Mouse (Mus musculus) CD4-positive helper T cell, adult 2 months (primary cell): ENCODE results near the gene Pon2.
A peak's percentile ranks its signal among the peaks of the same experiment; 100 is the strongest.
"Not testable (repeated sequence)": the region's sequence is repeated elsewhere in the genome, so short reads cannot be mapped to it uniquely, and the experiment has no call there.

Experiments used
- DNase-seq: peaks from one replicate; pipeline ENCODE4 v3.0.0-alpha.2; 2012; ENCODE audit warnings: low read depth, missing footprints, low spot score

Pon2 gene

GRCm38 (mm10) chr6:5298092-5298554 is at the start of gene Pon2:
Pon2 (minus strand) TSS chr6:5298455.
- peak; percentile 90 for DNase-seq

DNA sequence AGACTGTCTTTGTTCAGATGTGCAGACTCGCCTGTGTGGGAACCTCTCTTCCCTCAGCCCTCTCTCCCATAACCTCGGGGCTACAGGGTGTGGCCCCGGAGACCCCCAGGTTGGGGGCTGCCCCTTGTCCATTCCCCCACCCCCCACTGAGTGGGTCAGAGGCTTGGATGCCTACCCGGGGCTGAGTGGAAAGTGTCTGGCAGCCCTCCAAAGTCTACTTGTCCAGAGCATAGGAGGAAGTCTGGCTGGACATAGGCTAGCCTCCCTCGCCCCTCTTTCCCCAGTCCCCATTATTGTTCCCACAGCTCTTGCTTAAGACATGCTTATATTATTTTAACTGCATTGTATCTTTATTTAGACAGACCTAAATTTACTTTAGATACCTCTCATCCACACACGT is 46.0 kb upstream of the Pon2 start:
- no peak for DNase-seq

GRCm38 (mm10) chr6:5339283-5339682 is 41.0 kb upstream of the Pon2 start:
- not testable (repeated sequence) for DNase-seq

DNA sequence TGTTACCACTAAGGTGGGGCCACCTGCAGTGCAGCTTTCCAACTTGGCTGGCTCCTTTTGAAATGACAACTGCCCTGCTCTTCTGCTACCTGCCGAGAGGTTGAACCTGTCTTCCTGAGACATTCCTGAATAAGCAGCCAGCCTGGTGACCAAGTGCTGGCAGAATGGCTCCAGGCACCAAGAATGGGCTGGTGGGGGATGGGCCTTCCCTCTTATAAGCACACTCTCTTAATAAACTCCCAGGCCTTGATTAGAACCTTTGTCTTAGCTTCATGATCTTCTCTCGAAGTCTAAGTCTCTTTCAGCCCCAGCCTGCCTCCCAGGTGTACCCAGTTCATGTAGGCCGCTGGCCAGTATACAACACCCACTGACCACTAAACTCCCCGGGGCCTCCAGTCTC is 40.5 kb upstream of the Pon2 start:
- not testable (repeated sequence) for DNase-seq

DNA sequence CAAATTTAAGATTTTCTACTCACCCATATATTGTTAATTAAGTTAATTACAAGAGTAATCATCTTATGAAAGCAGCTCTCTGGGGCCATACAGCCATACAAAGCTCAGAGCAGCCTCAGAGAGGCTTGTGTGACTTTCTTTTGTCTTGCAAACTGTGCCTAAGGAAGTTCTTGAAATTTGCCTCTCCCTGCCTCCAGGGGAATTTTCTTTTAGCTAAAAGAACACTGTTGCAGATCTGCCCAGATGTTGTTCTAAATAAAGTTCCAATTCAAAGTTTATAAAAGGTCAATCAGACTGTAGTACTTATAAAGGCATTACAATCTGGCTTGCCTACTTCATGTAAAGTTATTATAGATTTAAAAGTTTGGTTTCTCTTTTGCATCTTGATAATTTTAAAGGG is 37.8 kb upstream of the Pon2 start:
- not testable (repeated sequence) for DNase-seq

- DNase-seq, result no peak
Observed at GRCm38 (mm10) chr6:5334021-5334420, 35.8 kb upstream of the Pon2 start.

GRCm38 (mm10) chr6:5332560-5333150 is 34.4 kb upstream of the Pon2 start:
- DNase-seq, result no peak

- no peak for DNase-seq
Observed at GRCm38 (mm10) chr6:5325122-5325521, 26.9 kb upstream of the Pon2 start.

DNA sequence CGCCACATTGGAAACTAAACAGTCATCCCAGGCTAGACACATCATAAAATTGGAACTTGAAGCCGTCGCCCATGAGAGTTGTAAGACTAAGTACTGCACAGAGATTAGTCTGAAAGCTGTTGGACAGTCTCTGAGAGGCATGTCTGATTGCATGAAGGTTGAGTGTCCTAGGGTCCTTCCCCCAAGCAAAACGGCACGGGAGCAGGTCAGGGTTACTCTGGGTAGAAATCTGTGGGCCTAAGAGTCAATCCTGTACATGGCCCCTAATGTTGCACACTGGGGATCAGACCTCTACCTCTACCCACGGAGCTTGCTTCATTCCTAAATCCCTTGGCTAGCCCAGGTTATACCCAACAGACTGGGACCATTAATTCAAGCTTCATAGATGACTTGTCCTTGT is 25.8 kb upstream of the Pon2 start:
- DNase-seq, result not testable (repeated sequence)

DNA sequence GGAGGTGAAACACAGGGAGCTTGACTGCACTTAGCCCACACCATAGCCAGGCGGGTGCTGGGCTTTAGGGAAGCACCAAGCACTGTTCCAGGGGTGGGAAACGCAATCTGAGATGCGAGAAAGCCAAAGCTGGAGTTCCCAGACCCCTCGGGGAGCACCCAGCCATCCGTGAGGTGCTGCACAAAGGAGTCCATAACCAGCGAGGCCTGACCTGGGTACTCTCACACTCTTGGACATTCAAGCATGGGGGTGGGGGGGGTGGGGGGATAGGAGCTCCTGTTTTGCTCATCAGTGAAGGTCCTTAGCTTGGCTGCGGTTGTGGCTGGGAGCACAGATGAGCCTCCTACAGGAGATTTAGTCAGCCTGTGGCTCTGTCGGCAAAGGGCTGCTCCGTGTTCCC is 18.4 kb upstream of the Pon2 start:
- DNase-seq, result no peak

GRCm38 (mm10) chr6:5315053-5315759 is 17.0 kb upstream of the Pon2 start:
- no peak for DNase-seq

GRCm38 (mm10) chr6:5313951-5314590 is 15.8 kb upstream of the Pon2 start:
- no peak for DNase-seq

DNA sequence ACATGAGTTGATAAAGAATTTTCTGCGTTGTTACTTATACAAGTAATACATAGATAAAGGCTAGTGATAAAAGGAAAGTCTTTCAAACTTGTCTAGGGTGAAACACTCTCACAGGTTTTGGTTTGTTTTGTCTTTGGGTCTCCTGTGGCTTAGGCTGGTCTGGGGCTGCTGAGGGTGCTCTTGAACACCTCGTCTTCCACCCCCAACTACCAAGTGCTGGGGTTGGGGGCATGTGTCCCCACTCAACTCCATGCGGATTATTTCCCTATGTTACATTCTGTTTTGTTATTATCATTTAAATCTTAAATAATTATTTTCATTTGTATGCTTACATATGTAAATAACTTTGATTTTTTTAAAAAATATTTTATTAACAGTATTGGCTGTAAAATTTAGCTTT is 12.2 kb upstream of the Pon2 start:
- DNase-seq, result no peak

DNA sequence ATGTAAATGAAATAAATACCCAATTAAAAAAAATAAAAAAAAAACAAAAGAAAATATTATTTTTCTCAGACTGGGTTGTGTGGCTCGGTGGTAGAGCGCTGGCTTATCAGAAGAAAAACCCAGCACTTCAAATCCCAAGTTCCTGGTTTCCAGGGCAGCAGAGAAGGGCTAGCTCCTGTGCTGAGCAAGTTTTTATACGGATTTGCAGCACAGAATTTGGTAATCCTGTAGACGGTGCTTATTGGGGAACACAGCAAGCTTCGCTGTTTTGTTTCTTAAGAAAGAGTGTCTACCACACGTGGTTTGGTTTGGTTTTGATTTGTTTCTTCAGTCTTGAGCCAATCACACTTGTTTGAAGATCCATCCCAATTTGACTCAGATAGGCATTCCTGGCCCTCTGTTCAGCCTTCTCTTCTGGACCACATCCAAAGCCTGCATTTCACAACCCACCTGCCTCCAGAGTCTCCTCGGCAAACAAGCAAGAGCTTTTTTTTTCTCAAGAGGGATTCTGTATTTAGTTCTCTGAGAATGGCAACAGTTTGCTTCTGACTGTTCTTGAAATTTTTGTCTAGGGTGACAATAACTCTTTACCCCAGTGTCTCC is 11.4 kb upstream of the Pon2 start:
- no peak for DNase-seq

GRCm38 (mm10) chr6:5305926-5306325 is 7.7 kb upstream of the Pon2 start:
- DNase-seq, result no peak

GRCm38 (mm10) chr6:5304956-5305355 is 6.7 kb upstream of the Pon2 start:
- no peak for DNase-seq

- DNase-seq, result no peak
Observed at GRCm38 (mm10) chr6:5300629-5301028, 2.4 kb upstream of the Pon2 start.

GRCm38 (mm10) chr6:5299561-5299960 is 1.3 kb upstream of the Pon2 start:
- DNase-seq, result no peak

DNA sequence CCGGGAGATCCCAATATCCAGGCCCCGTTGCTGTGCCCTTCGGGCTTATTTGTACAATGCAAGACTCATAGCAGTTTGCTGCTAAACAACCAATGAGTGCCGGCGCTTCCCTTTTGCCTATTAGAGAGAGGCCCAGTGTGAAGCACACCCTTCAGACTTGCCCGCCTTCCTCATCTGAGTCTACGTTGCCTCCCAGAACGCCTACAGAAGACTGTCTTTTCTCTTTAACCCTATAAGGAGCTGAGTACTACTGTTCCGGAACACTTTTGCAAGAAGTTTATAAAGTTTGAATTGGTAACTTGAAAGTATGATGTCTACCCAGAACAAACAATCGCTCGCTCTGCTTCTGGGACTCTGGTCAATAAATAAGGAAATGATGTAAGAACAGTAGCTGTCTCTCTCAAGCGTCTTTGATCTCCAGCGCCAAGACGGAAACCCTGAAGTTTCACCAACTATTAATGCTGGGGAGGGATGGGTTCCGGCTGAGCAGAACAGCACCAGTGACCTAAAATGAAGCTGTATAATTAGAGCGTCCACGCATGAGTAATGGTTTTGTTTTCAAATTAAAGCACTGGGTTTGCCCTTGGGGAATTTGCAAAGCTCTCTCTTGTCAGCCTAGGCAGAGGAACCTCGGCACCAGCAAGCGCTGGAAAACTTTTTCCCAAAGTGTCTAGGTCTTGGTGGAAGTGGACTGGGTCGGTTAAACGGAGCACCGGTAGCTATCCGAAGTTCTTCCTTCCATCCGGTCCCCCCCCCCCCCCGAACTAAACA is 749 bp downstream of the Pon2 start:
- peak; percentile 88 for DNase-seq

GRCm38 (mm10) chr6:5296067-5296466 is 2.2 kb downstream of the Pon2 start:
- DNase-seq, result no peak

GRCm38 (mm10) chr6:5294659-5295449 is 3.4 kb downstream of the Pon2 start:
- peak; percentile 75 for DNase-seq
